Mouse (Mus musculus): Measurements from ENCODE around the gene Gm10234. TPM values are rescaled to one million over a fixed set of nuclear protein-coding genes. Genes with fewer than 3 reads are reported as not detected.

Gene Gm10234
- total RNA-seq (2015; ENCODE audit: low replicate concordance): not detected in 2 replicates
- total RNA-seq (2017; ENCODE audit: low replicate concordance): not detected in 2 replicates

DNA sequence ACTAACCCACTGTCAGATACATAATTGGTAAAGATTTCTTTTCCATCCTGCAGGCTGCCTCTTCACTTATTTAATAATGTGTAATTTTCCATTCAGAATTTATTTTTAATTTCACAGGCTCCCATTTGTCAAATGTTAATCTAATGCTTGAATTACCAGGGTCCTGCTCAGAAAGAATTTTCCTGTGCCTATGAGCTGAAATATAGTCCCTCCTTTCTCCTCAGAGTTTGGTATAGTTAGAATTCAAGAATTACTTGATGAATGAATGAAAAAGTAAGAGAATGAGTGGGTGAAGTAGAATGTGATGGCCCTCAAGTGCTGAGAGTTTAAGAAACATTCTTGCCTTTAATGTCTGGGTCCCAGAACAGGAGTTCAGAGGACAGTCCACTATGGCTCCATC is at the start of gene Gm10234:
Gene Gm10234, plus strand, starts transcription at position 301 of the 400 bp plus-strand sequence.
- ATAC-seq (replicated peaks; ENCODE audit: low FRiP score, poor library complexity, severe bottlenecking): no peak

DNA sequence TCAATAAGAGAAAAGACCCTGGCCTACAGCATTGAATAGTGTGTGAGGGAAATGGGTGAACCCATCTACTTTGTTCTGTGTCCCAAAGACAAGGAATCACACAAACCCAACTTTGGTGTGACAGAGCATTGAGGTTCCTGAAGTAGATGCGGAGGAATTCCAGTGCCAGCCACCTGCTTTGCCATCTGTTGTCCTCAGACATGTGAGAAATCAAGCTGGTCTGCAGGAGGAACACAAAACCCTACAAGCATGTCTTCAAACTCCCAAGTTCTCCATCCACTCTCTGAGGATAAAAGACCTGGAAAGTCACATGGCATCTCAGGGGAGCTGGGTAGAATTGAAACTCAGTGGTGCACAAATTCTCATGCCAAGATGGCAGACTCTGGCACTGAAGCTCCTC is 44.3 kb upstream of the Gm10234 start:
- no peak for ATAC-seq (replicated peaks; ENCODE audit: low FRiP score, poor library complexity, severe bottlenecking)

DNA sequence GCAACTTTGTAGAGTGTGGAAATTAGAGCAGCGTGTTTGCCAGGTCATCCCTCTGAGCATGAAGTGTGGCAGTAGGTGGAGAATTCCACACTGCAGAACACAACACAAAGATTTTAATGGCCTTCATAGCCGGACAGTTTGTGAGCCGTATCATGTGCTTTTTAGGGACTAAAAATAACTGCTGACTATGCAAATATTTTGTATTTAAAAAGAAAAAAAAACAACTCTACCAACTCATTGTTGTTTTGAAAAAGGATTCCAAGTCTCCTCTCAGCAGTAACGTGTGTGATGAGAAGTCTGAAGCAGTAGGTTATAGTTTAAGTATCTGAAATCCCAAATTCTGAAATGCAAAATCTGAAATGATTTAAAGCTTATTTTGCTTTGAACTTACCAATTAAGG is 25.9 kb upstream of the Gm10234 start:
- no peak for ATAC-seq (replicated peaks; ENCODE audit: low FRiP score, poor library complexity, severe bottlenecking)

DNA sequence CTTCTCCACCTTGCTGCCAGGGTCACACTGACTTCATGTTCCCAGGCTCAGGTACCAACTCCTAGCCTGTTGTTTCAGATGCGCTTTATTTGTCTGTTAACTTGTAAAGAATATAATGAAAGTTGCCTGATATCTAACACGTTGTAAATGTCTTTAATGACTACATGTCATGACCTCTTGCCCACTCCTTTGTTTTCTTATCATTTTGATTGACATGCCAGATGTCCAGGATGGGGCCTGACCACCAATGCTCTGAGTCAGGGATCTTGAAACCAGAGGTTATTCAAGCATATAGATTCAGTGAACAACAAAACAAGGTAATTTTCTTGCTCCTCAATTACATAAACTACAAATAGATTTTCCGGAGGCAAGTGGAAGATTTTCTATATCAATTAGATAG is 23.5 kb upstream of the Gm10234 start:
- ATAC-seq (replicated peaks; ENCODE audit: low FRiP score, poor library complexity, severe bottlenecking): no peak

DNA sequence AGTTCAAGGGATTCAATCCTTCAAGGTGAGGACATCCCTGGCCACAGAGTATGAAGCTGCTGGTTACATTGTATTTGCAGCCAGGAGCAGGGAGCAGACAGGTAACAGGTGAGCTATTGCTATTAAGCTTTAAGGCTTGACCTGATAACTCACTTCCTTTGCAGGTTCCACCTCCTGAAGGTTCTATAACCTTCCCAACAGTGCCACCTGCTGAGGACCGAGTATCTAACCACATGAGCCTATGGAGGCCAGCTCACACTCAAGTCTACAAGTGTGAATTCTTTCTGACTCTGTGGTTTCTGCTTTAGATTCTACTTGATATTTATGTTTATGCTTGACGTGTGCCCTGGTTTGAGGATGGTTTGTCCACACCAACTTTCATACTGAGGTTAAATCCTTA is 21.3 kb upstream of the Gm10234 start:
- no peak for ATAC-seq (replicated peaks; ENCODE audit: low FRiP score, poor library complexity, severe bottlenecking)

DNA sequence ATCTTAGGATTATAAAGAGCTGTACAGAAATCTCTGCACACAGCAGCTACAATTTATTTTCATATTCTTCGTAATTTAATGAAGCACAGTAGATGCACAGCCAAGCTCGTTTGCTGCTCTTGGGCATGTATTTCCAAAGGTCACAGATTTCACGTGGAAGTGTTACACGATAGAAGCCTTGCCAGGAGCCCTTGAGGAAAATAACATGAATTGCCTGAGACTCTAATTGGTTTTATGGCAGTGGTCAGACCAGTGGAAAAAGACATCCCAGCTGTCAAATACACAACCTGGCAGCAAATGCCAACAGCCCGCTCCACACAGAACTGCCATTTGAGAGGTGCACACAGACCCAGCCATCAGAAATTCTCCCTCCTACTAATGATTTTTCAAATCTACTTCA is 9.3 kb downstream of the Gm10234 start:
- ATAC-seq (replicated peaks; ENCODE audit: low FRiP score, poor library complexity, severe bottlenecking): no peak

DNA sequence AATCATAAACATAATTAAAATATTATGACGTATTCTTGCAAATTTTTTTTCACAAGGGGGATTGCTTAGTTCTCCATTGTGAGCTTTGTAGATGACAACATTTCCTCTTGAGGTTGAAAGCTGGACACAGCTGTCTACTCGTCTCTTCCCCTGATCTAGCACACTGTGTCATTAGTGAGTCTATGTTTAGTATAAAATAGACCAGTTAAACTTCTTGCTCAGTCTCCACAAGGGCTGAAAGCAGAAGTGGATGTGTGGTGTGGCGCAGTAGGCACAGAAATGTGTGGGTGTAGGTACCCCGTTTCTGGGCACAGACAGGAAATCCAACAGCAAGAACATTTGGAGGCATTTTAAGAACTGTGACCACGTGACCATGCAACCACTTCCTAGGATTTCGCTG is 12.9 kb downstream of the Gm10234 start:
- ATAC-seq (replicated peaks; ENCODE audit: low FRiP score, poor library complexity, severe bottlenecking): no peak

DNA sequence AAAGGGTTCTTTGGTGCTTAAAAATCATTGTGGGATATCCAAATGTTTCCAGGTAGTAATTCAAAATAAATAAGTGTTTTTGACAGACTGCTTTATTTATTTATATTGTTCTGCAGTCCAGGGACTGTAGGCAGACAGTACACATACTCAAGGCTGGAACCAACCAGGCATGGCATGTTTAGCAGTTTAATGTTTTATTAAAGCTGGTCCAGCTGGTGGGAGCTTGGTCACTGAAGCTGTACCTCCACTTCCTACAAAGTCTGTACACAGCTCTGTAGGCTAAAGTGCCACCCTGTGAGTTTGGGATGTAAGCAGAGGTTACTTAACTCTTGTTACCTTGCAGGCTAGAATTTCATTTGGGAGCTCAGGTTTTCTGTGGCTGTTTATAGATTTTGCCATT is 27.5 kb downstream of the Gm10234 start:
- ATAC-seq (replicated peaks; ENCODE audit: low FRiP score, poor library complexity, severe bottlenecking): no peak

DNA sequence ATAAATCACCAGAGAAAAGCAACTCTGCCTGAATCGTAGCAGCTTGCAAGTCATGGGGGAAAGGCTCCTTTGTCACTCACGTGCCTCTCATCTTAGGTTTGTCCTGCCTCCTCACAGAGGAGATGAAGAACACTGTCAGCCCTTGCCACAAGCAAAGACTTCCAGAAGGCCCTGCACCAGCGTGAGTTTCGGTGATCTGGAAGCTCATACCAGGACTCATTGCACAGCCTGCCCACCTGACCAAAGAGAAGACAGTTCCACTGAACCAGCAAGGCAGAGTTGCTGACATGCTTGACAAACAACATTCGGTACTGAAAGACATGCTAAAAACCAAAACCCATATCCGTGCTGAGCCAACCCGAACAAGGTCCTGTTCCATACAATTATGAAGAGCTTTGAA is 31.1 kb downstream of the Gm10234 start:
- no peak for ATAC-seq (replicated peaks; ENCODE audit: low FRiP score, poor library complexity, severe bottlenecking)

DNA sequence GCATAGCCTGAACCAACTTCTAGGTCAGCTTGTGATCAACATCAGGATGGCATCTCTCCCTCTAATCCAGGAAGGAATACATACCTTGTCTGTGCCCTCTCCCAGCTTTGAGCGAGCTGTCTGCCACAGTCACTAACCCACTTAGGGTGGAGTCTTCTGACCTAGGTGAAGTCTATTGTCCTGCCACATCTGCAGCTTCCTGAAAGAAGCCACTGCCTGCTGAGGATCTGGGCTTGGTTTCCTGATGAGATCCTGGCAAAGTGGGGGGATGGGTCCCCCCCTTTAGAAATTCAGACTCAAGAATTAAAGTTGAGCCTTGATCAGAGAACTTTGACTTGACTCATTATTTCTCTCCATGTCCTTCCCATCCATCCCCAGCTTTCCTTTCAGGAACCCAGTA is 32.0 kb downstream of the Gm10234 start:
- no peak for ATAC-seq (replicated peaks; ENCODE audit: low FRiP score, poor library complexity, severe bottlenecking)

DNA sequence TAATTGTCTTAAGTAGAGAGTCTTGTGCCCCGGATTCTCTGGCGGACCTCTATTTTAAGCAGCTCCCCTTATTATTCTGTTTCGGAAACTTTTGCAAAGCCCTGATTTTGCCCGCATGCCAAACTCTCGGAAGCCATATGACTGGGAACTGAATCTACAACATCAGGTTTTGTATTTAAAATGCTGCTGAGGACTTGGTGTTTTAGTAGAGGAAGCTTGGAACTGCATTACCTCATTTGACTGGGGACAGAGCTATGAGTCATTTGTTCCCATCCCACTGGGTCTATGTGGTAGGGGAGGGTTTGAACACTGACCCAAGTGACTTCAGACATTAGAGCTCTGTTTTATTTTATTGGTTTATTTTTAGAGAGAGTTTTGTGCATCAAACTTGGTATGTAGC is 38.2 kb downstream of the Gm10234 start:
- no peak for ATAC-seq (replicated peaks; ENCODE audit: low FRiP score, poor library complexity, severe bottlenecking)

DNA sequence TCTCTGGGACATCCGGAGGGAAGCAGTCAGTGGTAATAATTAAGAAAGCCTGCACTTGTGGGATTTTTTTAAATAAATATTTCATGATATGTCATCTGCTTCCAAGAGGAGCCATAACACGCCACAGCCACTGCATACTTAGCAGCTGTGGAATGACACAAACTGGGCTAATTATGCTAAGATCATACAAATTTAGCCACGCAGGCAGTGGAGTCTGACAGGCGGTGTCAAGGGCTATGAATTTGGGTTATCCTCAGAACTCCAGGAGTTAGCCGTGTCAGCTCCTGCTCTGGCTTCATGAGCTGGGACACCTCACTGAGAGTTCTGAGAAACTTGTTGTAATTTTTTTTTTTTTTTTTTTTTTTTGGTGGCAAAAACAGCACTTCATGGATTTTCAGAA is 40.8 kb downstream of the Gm10234 start:
- no peak for ATAC-seq (replicated peaks; ENCODE audit: low FRiP score, poor library complexity, severe bottlenecking)

DNA sequence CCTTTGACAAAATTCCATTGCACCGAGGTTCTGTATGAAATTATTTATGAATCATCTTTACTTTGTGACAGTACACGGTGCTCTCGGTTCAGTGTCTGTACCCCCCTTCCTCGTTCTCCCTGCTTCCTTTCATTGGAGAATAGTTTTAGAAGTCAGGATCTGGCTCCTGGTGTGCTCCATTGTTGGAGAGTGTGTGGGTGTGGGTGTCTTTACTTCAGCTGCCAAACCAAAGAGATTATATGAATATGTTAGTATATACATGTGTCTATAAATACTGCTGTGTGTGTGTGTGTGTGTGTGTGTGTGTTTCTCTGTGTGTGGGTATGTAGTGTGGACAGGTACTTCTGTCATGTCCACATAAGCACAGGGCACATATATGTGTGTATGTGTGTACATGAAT is 49.9 kb downstream of the Gm10234 start:
- no peak for ATAC-seq (replicated peaks; ENCODE audit: low FRiP score, poor library complexity, severe bottlenecking)

Other genes with a start within 250 kb of the Gm10234 start
- gene Kbtbd8, start 204.9 kb upstream of the Gm10234 start, total RNA-seq (2015; ENCODE audit: low replicate concordance): 0.72 and 0.84 TPM in 2 replicates
- gene Kbtbd8, start 204.9 kb upstream of the Gm10234 start, total RNA-seq (2017; ENCODE audit: low replicate concordance): 1.7 and 3.9 TPM in 2 replicates